Mouse (Mus musculus) CD4-positive, CD25-positive, alpha-beta regulatory T cell, adult 2 months (primary cell): Measurements from ENCODE around the gene Foxd3.
"Not testable (repeated sequence)": the region's sequence is repeated elsewhere in the genome, so short reads cannot be mapped to it uniquely, and the experiment has no call there.

Source experiments
- DNase-seq: peaks from one replicate; pipeline ENCODE4 v3.0.0-alpha.2; 2012; ENCODE audit warnings: low read depth, low spot score

Foxd3 gene

DNA sequence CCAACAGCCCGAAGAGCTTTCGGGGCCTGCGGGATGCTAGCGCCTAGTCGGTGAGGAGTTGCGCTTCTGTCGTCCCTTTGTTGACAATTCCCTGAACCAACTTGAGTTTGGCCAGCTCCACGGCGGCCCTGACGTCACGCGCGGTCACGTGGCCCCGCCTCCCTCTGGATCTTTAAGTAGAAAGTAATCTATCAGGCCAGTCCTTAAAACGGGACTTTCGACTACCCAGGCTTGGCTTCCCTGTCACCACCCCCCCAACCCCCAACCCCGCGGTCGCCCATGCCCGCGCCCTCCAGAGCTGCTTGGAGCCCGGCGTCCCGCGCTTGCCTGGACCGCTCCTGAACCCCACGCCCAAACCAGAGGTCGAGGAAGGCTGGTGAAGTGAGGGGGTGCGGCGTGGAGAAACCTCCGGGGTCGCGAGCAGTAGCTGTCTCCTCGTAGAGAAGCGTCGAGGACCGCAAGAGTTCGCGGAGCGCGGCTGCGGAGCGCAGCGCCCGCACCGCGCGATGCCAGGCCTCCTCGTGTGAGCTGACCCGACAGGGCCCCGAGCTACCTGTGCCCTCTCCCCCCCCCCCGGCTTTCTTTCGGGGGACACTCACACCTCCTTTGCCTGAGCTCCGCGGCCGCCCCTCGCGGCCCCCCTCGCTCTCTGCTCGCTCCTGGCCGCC is at the start of gene Foxd3:
Foxd3 (plus strand) TSS at position 363 of the 668 bp plus-strand sequence.
- DNase-seq = no peak

DNA sequence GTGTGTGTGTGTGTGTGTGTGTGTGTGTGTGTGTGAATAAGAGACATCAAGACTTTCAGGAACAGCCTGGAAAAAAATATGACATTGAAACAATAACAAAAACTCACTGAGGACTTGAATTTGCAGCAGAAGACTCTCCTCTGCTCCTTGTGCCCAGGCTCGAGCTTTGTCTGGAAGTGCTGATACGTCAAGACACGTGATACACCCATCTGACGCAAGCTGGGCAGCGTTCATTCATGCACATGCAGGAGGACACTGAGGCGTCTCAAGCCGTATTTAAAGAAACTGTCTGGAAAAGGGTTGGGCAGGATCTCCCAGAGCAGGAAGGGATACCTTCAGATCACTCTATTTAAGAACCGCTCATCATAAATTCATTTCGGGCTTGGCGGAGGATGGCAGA is 43.9 kb upstream of the Foxd3 start:
- no peak for DNase-seq

DNA sequence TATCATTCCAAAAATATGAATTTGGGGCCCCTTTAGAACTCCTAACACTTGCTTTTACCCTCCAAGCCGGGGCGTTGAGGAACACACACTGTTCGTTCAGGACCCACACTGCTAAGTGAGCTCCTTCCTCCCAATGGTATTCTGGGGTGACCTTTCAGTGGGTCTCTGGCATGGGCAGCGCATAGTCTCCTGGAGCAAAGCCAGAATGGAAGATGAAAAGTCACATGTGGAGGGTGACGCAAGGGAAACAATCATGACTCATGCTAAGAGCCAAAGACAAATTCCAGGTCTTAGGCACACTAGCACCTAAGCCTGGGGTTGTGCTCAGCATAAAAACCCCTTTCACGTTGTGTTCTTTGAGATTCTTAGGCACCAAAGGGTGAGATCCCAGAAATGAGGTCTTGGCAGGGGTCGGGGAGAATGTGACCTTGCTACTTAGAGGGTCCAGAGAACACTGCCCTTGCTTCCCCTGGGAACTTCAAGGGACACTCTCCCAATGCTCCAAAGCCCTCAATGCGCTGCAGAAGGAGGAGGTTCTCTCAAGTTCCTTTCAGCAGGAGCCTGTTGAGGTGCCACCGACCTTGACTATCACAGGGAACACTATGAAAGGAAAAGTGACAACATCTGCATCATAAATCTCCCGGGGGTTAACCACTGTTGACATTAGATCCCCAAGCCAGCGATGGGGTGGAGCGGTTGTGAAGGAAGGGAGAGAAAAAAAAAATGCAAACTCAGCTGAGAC is 43.3 kb upstream of the Foxd3 start:
- DNase-seq = no peak

DNA sequence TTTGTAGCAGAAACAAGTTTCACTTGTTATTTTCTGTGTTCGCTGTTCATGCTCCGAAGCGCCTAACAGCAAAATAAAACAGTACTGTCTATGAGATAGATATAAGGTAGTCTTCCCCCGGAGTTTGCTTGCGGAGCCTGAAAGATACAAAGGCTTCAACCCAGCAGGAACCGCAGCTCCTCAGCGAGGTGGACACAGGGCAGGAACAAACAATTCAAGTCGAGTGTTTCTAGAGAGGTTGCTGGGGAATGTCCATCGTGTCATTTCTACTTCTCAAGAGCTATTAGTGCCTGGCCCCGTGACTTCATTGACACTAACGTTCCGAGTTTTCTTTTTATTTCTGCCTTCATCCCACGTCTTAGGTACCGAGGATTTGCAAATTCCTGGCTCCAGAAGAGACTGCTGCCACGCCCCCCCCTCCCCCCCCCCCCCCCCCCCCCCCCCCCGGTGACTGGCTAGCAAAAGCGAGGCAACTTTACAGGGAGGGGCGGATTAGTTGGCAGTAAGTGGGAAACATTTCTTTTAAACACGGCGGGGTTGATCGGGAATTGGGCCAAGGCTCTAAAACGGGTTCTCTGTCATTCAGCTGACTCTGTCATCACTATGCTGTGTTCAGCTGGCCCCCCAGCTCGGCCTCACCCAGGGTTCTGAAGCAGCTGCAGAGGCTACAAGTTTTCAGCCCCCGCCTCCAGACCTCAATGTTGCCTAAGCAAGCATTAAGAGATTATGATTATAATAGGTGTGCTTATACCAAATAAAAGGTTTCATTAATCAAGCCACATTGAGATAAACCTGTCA is 29.9 kb upstream of the Foxd3 start:
- DNase-seq = no peak

DNA sequence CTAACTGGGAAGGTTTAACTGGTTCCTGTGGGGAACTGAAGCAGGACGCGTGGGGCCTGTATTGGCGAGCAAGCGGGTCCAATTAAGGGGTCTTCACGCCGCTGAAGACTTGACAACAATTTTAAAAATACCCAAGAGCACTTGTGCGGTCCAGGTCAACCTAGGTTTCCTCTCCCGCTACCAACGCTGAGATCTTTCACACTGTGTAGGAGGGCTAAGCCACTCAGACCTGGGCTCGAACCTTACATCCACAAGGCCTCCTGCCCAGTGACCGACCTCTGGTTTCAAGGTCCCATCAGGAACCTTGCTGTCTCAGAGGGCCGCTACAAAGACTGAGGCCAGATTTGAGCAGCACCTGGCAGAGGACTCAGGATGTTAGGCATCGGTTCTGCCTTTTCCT is 29.0 kb upstream of the Foxd3 start:
- no peak for DNase-seq

DNA sequence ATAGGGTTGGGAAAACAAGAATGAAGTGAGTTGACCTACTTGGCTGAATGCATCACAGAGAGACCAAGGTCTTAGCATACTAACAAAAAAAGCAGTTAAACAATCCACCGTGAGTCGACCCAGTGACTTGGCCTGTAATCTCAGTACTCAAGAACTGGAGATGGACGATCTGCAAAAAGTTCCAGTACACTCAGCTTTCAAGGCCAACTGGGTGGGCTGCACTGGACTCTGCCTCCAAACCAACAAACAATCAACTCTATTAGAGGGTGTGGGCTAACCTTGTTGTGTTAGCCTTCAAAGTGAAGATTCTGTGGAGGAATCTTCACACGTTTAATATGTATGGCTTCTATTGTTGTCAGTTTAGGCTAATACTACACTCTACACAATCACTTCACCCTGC is 20.1 kb upstream of the Foxd3 start:
- no peak for DNase-seq

DNA sequence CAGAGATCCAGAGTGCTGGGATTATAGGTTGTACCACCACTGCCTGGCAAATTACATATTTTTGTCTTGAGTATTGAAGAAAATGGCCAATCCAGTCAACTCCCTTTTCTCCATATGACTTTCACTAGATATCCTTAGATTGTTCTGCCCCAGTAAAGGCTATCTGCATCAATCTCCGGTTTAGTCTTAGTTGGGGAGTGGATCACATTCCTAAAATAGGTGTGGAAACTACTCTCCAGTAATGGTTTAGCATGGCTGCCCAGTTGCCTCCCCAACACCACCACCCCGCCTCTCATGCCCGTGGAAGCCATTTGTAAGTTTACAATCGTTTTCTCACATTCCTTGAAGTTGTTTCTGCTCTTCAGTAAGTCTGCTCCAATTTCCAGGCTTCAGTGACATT is 19.4 kb upstream of the Foxd3 start:
- DNase-seq = no peak

DNA sequence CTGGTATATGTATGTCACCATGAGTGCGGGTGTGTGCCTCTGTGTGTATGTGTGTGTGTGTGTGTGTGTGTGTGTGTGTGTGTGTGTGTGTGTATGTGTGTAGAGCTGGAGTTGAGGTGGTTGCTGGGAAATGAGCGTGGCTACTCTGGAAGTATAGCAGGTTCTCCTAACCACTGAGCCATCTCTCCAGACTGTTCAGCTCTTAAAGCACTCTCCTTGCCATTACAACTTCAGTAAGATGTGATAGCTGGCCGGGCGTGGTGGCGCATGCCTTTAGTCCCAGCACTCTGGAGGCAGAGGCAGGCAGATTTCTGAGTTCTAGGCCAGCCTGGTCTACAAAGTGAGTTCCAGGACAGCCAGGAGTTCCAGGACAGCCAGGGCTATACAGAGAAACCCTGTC is 15.5 kb upstream of the Foxd3 start:
- not testable (repeated sequence) for DNase-seq

DNA sequence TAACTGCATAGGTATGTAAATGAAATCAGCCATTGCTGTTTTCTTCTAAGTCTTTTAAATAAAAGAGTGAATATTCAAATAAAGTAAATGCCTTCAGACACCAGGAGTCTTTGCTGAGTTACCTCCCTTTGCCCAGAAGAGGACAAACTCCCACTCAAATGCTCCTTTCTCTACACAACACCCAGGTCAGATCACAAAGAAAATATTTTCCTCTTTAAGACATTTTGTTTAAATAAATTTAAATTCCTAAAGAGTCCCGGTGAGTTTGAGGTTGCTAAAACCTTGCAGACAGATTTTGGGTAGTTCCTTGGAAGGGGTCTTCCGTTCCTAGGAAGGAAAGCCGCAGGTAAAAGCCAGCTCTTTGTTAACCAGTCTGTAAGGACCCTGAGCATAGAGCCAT is 14.2 kb upstream of the Foxd3 start:
- no peak for DNase-seq

DNA sequence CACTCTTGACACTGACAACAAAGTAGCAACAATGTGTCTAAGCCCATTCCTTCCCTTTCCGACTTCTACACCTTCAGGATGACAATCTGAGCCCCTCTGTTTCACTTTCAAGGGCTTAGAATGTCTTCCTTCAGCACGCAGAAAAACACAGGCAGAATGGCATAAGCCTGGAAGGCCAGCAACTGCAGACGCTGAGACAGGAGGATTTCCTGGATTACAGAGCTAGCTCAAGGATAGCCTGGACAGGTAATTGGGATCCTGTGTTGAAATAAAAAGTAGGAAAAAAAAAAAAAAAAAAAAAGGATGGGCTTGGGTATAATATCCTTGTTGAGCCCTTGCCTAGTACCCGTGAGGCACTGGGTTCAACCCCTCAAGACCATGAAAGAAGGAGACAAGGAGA is 10.5 kb upstream of the Foxd3 start:
- DNase-seq = no peak

DNA sequence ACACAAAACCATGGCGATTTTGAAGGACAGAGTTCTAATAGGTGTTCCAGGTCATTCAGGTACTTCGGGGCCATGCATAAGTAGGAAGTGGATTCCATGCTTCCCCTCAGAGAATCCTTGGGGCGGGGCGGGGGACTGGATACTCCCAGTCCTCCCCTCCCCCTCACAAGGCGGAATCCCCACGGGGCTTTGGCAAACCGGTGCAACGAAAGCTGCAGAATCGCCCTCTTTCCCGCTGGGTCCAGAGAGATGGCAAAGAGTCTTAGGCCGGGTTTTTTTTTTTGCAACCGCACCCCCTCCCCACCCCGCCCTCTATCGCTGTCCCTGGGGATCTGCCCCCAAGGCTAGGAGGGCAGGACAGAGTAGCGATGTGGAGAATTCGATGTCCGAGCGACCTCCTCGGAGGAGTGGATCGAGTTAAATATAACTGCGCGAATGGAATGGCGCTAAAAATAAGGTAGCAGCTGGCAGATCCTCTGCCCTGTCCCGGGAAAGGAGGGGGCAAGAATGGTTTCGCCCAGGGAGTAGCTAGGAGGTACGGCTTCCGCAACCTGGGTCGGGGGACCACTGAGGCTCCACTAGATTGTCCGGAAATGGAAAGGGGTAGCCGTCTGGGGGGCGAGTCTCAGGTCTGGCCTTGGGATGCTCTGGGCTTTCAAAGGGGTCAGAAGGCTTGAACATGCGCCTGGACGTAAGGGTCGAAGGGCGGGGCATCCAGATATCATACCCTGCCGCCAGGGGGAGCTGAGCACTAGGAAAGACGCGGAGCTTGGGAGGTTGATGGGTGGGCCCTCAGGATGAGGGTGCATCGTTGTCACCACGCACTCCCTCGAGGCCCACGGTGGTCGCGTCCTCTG is 5.8 kb upstream of the Foxd3 start:
- DNase-seq = peak; percentile 33

DNA sequence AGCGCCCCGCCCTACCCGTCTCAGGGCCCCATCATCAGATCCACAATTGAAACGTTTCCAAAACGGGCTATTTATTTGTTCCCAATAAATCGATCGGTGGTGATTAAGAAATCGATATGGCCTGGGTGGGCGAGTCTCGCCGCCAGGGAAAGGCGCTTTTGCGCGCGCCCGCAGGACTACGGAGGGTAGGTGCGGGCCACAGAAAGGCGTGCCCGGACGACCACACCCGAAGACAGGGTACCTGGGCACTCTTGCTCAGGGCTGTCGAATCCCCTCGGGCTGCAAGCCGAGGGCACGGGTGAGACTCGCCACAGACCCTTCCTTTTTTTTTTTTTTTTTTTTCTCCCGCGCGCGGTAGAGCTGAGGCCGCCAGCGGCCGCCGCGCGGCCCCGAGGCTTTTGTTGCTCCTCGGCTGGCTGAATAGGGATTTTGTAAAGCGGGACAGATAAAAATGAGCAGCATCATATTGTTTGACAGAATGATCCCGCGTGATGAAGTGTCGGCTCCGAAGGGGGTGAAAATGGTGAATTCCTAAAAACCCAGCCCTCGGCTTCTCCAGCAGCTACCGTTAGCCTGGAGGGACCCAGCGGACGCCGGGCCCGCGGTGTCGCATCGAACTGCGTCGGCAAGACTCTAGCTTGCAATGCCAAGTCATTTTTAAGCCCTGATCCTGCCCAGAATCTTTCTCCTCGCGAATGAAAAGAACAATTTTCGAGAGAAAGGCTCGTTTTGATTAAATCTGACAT is 5.0 kb upstream of the Foxd3 start:
- DNase-seq = no peak

DNA sequence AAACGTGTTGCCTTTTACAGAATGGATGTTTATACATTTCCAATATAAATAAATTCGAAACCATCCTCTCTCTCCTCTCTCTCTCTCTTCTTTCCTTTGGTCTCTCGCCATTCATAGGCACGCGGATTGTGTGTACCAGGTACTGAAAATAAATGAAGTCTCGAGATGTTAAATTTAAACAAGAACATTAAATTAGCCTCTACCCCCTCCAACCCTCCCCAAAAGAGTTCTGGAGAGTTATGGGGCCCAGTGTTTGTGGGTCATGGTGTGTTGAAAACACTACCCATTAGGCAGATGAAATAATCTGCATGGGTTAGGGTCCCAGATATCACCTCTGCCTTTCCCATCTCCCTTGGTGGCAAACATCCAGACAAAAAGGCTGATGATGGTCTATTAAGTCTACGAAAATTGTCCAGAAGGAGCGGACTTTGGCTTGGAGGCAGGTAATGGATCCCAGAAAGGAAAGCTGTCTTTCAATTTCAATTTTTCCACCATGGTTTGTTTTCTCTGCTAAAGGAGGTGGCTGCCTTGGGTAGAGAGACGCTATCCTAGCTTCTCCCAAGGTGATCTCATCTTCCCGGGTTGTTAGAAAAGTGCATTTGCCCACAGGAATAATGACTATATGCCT is 4.2 kb upstream of the Foxd3 start:
- no peak for DNase-seq

DNA sequence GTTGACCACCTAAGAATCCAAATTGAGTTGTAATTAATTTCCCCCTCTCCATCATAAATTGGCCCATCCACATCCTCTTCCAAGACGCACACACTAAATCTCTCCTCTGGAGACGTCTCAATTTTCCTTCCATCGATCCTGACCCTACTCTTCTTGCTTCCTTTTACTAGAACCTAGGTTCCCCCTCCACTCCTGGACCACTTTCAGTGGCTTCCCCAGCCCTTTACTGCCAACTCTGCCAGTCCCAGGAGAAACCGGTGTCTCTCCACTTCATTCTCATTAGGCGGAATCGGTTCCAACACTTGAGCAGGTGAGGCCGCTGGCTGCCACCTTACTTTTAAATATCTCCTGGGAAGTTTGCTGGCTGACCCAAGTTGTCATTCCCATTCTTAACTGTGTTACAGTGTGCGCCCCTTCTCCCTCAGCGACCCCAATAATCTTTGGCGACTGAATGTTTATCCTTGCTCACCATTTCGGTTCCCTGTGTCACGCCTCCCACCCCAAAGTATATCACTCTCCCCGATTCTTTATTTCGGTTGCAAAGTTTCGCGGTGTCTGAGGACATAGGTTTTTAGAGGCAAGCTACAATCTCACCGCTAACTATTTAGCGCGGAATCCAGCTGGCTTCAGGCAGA is 3.4 kb upstream of the Foxd3 start:
- DNase-seq = no peak

DNA sequence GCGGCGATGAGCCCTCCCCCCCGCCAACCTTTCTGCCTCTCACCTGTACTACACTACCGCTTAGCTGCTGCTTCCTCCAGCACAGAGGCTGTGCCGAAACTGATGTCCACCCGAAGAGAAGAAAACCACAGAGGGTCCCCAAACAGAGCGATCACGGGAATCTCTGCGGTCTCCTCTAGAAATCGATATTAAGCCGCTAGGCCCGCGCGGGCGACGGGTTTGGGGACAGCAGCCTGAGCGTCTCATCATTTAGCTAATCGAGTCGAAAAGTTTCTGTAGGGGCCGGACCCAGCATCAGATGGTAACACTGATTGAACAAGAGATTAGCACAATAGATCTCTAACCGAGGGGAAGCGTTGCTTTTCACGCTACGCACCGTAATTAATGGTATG is 2.9 kb upstream of the Foxd3 start:
- DNase-seq = no peak

DNA sequence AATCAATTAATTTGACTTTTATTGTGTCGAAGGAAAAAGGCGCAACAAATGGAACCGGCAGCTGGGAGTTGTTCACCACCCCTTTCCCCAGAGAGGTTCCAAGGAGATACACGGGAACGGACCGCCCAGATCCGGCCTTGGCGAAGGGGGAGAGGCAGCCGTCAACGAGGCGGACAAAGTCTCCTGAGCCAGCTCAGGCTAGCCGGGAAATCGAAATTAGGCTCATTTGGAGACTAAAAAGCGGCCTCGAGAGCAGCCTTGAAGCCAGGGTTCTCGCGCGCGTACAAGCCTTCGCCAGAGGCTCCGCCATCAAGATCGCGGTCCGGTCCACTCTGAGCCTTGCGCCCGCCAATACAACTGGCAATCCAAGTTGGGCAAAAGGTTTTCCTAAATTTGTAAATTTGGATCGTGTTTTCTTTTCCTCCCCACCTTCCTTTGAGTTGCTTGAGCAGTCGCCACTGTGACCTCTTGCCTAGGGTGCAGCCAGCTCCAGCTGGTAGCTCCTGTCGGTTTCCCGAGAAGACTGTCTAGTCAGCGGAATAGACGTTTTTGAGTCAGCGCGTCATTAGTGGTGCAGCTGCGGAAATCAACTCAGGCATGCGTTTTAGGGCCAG is 2.4 kb upstream of the Foxd3 start:
- no peak for DNase-seq

DNA sequence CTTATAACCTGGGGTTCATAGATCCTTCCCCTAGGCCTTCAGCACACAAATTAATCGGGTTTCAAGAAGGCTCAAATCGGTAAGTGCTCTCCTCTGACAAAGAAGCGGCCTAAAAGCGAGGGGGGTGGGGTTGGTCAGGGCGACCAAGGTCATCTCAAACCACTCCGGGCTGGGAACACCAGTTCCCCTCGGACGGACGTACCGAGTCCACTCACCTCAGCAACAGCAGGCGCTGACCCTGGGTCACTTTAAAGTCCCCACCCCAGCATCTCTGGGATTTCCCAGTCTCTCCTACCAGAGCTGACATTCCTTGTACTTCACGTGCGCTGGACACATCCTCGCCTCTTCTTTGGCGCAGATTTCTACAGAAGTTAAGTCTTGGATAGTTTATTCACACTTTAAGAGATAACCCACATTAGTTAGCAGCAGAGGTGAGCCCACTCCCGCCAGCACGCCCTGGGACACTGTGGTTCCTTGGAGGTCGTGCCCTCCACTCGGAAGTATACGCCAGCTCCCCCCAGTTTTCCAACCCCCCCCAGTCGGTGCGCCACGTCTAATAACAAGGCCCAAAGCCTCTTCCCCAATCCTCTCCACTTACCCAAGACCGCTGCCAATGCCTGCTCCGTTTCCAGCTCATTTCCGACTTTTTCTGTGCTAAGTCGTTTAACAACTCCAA is 1.3 kb upstream of the Foxd3 start:
- no peak for DNase-seq

DNA sequence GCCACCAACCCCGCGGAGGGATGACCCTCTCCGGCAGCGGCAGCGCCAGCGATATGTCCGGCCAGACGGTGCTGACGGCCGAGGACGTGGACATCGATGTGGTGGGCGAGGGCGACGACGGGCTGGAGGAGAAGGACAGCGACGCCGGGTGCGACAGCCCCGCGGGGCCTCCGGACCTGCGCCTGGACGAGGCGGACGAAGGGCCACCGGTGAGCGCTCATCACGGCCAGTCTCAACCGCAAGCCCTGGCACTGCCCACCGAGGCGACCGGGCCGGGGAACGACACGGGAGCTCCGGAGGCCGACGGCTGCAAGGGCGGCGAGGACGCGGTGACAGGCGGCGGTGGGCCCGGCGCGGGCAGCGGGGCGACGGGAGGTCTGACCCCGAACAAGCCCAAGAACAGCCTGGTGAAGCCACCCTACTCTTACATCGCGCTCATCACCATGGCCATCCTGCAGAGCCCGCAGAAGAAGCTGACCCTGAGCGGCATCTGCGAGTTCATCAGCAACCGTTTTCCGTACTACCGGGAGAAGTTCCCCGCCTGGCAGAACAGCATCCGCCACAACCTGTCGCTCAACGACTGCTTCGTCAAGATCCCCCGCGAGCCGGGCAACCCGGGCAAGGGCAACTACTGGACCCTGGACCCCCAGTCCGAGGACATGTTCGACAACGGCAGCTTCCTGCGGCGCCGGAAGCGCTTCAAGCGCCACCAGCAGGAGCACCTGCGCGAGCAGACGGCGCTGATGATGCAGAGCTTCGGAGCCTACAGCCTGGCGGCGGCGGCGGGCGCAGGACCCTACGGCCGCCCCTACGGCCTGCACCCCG is 718 bp downstream of the Foxd3 start:
- DNase-seq = peak; percentile 44
